Mouse (Mus musculus): ENCODE measurements around the gene Ankrd24. TPM values are rescaled to one million over a fixed set of nuclear protein-coding genes. Genes with fewer than 3 reads are reported as not detected.
"Not testable (repeated sequence)": the region's sequence is repeated elsewhere in the genome, so short reads cannot be mapped to it uniquely, and the experiment has no call there.

The Ankrd24 gene
- polyA plus RNA-seq, 1 experiment from 2014 or later: 12.8 TPM

DNA sequence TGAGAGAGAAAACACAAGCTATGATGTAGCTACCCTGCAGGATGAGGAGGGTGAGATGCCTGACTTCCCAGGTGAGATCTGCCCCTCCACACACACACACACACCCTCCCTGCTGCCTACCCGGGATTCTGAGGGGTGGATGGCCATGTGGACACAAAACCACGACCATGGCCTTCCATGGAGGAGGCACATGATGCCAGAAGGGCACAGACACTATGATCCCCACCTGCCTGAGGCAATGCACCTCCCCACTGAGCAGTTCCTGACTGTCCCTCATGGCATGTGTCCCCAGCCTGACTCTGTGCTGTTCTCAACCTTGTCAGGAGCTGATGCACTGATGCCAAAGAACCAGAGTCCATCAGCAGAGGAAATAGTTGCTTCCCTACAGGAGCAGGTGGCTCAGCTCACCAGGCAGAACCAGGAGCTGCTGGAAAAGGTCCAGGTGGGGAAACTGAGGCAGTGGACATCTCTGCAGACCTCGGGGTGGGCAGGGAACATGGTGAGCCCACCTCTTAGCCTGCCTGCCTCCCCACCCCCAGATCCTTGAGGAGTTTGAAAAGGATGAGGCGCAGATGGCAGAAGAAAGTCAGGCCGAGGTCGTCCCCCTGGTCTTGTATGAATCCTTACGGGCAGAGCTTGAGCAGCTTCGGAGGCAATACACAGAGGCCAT lies 13.8 kb downstream of the Ankrd24 start:
- H3K9me3 ChIP-seq: no peaks in the 10 kb centered on the region
- no peaks in the 10 kb centered on the region; the same call in 1 of the 2 replicates for H3K36me3 ChIP-seq
- no peak for DNase-seq (ENCODE audit: low spot score)
- H3K4me3 ChIP-seq: peak overlapping the region; percentile 67; the same call in 1 of the 2 replicates
- H3K27ac ChIP-seq: peak overlapping the region; percentile 93
- H3K4me1 ChIP-seq: peaks cover 17% of the 10 kb centered on the region
- WGBS: 76% methylated on average over 8 of the region's 8 CpGs
- 0 out of 2 replicates have a peak, but pooled peaks cover 6% of the 10 kb centered on the region for H3K27me3 ChIP-seq (ENCODE audit: insufficient read depth, poor library complexity, severe bottlenecking)

DNA sequence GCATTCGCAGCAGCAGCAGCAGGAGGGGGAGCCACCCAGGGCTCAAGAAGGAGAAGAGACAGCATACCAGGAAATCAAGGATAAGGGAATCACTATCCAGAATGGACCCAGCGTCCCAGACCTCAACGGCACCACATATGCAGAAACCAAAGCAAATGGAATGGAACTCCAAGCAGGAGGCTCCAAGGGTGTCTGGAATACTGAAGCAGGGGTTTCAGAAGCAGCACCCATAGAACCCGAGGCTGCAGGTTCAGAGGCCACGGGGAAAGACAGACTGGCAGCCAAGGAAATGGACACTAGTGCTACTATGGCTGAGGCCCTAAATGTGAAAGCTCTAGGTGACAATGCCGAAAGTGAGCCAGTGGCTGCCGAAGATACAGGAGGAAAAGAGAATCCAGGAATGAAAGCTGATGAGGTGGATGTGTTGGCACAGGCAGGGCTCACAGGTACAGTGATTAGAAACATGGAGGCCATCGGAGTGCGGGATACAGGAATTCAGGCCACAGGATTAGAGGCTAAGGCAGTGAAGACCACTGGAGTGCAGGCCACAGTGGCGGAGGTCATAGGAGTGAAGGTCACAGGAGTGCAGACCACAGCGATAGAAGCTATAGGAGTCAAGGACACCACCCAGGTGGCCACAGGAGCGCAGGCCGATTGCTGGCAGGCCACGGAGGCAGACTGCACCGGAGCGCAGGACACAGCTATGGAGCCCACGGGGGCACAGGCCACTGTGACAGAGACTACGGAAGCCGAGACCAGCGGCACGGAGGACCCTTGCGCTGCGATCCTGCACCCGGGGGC lies 14.5 kb downstream of the Ankrd24 start:
- peaks cover 17% of the 10 kb centered on the region for H3K4me1 ChIP-seq
- no peaks in the 10 kb centered on the region for H3K9me3 ChIP-seq
- WGBS: 21% methylated on average over 24 of the region's 24 CpGs
- DNase-seq (ENCODE audit: low spot score): peak; percentile 81
- H3K27ac ChIP-seq: peak overlapping the region; percentile 93
- H3K4me3 ChIP-seq: peak overlapping the region; percentile 67
- H3K36me3 ChIP-seq: no peaks in the 10 kb centered on the region; the same call in 1 of the 2 replicates
- H3K27me3 ChIP-seq (ENCODE audit: insufficient read depth, poor library complexity, severe bottlenecking): 0 out of 2 replicates have a peak, but pooled peaks cover 6% of the 10 kb centered on the region

GRCm38 (mm10) chr10:81643449-81644055 lies 15.2 kb downstream of the Ankrd24 start:
- WGBS: under 1% methylated on average over 74 of the region's 75 CpGs
- DNase-seq (ENCODE audit: low spot score): peak; percentile 96
- peak overlapping the region; percentile 67 for H3K4me3 ChIP-seq
- H3K36me3 ChIP-seq: no peaks in the 10 kb centered on the region; the same call in 1 of the 2 replicates
- H3K4me1 ChIP-seq: peaks cover 17% of the 10 kb centered on the region
- H3K27me3 ChIP-seq (ENCODE audit: insufficient read depth, poor library complexity, severe bottlenecking): 0 out of 2 replicates have a peak, but pooled peaks cover 6% of the 10 kb centered on the region
- H3K27ac ChIP-seq: peak overlapping the region; percentile 93
- no peaks in the 10 kb centered on the region for H3K9me3 ChIP-seq

GRCm38 (mm10) chr10:81644162-81644561 lies 15.8 kb downstream of the Ankrd24 start:
- H3K4me3 ChIP-seq: peak overlapping the region; percentile 67
- no peaks in the 10 kb centered on the region for H3K36me3 ChIP-seq
- H3K4me1 ChIP-seq: peaks cover 17% of the 10 kb centered on the region
- 0 out of 2 replicates have a peak, but pooled peaks cover 6% of the 10 kb centered on the region for H3K27me3 ChIP-seq (ENCODE audit: insufficient read depth, poor library complexity, severe bottlenecking)
- no peak for DNase-seq (ENCODE audit: low spot score)
- 55% methylated on average over 2 of the region's 2 CpGs for WGBS
- peak overlapping the region; percentile 93 for H3K27ac ChIP-seq
- H3K9me3 ChIP-seq: no peaks in the 10 kb centered on the region

- no peak for DNase-seq (ENCODE audit: low spot score)
- no peak overlapping the region for H3K4me3 ChIP-seq
- no peaks in the 10 kb centered on the region for H3K9me3 ChIP-seq
- 89% methylated on average over 18 of the region's 18 CpGs for WGBS
- H3K27ac ChIP-seq: no peak overlapping the region
- H3K27me3 ChIP-seq (ENCODE audit: insufficient read depth, poor library complexity, severe bottlenecking): 0 out of 2 replicates have a peak, but pooled peaks cover 6% of the 10 kb centered on the region
- H3K4me1 ChIP-seq: peaks cover 17% of the 10 kb centered on the region
- H3K36me3 ChIP-seq: no peaks in the 10 kb centered on the region
Observed at GRCm38 (mm10) chr10:81644716-81645115, 16.4 kb downstream of the Ankrd24 start.

GRCm38 (mm10) chr10:81645391-81645790 lies 17.1 kb downstream of the Ankrd24 start:
- no peak for DNase-seq (ENCODE audit: low spot score)
- Histone ChIP-seq H3K4me3 (no peak overlapping the region), H3K9me3 (no peaks in the 10 kb centered on the region), H3K4me1 (peaks cover 17% of the 10 kb centered on the region), H3K27ac (no peak overlapping the region), H3K36me3 (0 out of 2 replicates have a peak, but pooled peaks cover under 1% of the 10 kb centered on the region), H3K27me3 (ENCODE audit: insufficient read depth, poor library complexity, severe bottlenecking) (0 out of 2 replicates have a peak, but pooled peaks cover 6% of the 10 kb centered on the region)
- 93% methylated on average over 4 of the region's 4 CpGs for WGBS

GRCm38 (mm10) chr10:81646015-81646555 lies 17.7 kb downstream of the Ankrd24 start:
- Histone ChIP-seq H3K27ac (no peak overlapping the region), H3K4me1 (peaks cover 17% of the 10 kb centered on the region), H3K36me3 (0 out of 2 replicates have a peak, but pooled peaks cover 8% of the 10 kb centered on the region), H3K9me3 (no peaks in the 10 kb centered on the region), H3K27me3 (ENCODE audit: insufficient read depth, poor library complexity, severe bottlenecking) (0 out of 2 replicates have a peak, but pooled peaks cover 6% of the 10 kb centered on the region), H3K4me3 (no peak overlapping the region)
- no peak for DNase-seq (ENCODE audit: low spot score)
- WGBS: 74% methylated on average over 7 of the region's 7 CpGs

- H3K4me1 ChIP-seq; H3K9me3 ChIP-seq; H3K27me3 ChIP-seq (ENCODE audit: insufficient read depth, poor library complexity, severe bottlenecking): not testable (repeated sequence)
- peak; percentile 96 for DNase-seq (ENCODE audit: low spot score)
- Histone ChIP-seq H3K27ac (peak within 1 kb of the TSS; percentile 88), H3K4me3 (peak within 1 kb of the TSS; percentile 64), H3K36me3 (peaks cover 18% of the 10 kb centered on the region)
- 4% methylated on average over 34 of the region's 52 CpGs for WGBS
Observed at GRCm38 (mm10) chr10:81648803-81649775, 20.7 kb downstream of the Ankrd24 start, which contains the start of gene Gm10778. TSS of gene Gm10778 (plus strand) at chr10:81649059.

DNA sequence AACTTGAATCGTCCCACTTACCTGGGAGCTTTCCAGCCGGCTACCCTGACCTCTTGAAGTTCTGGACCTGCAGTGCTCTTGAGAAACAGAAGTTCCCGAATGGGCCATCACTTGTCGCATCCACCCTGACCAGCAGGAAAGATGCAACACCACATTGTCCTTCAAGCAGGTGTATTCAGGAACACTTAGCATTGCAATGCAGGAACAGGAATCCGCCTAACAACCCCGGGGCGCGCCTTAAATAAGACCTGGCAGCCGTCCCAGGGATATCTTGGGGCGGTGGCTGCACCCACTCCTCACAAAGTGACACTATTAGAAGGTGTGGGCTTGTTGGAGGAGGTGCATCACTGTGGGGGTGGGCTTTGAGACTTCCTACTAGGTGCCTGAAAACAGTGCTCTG lies 26.8 kb downstream of the Ankrd24 start:
- Histone ChIP-seq H3K36me3 (peaks cover 57% of the 10 kb centered on the region), H3K9me3 (peaks cover 14% of the 10 kb centered on the region), H3K4me3 (no peak overlapping the region), H3K27ac (no peak overlapping the region), H3K27me3 (ENCODE audit: insufficient read depth, poor library complexity, severe bottlenecking) (no peaks in the 10 kb centered on the region), H3K4me1 (no peaks in the 10 kb centered on the region)
- DNase-seq (ENCODE audit: low spot score): no peak
- 92% methylated on average over 10 of the region's 10 CpGs for WGBS

GRCm38 (mm10) chr10:81656174-81656573 lies 27.8 kb downstream of the Ankrd24 start:
- Histone ChIP-seq H3K36me3 (peaks cover 51% of the 10 kb centered on the region), H3K4me1 (no peaks in the 10 kb centered on the region), H3K9me3 (peaks cover 14% of the 10 kb centered on the region), H3K4me3 (no peak overlapping the region), H3K27ac (no peak overlapping the region), H3K27me3 (ENCODE audit: insufficient read depth, poor library complexity, severe bottlenecking) (no peaks in the 10 kb centered on the region)
- WGBS: 92% methylated on average over 2 of the region's 2 CpGs
- DNase-seq (ENCODE audit: low spot score): no peak

DNA sequence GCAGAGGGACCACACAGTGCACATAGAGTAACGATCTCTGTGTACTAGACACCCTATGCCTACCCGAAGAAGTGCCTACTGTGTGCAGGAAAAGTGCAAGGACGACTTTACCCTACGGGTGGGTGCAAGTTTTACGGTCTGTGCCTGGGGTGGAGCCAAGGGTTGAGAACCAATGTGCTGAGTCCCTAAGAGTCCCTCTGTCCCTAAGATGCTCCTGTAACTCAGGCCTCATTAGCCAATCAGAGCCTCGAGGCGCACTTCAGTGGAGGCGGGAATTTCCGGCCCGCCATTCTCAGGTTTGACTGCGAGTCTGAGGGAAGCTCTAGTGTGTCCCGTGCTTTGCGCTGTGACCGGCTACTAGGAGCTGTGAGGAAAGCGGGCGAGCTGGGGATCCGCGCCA lies 58.8 kb downstream of the Ankrd24 start:
- not testable (repeated sequence) for H3K4me1 ChIP-seq; H3K27ac ChIP-seq; H3K27me3 ChIP-seq (ENCODE audit: insufficient read depth, poor library complexity, severe bottlenecking); H3K9me3 ChIP-seq; DNase-seq (ENCODE audit: low spot score); H3K4me3 ChIP-seq; H3K36me3 ChIP-seq
- no CpG with 5 or more reads among the region's 18 CpGs for WGBS

Data from heart, embryonic 10.5 days (tissue).